In the genomic region with DNA sequence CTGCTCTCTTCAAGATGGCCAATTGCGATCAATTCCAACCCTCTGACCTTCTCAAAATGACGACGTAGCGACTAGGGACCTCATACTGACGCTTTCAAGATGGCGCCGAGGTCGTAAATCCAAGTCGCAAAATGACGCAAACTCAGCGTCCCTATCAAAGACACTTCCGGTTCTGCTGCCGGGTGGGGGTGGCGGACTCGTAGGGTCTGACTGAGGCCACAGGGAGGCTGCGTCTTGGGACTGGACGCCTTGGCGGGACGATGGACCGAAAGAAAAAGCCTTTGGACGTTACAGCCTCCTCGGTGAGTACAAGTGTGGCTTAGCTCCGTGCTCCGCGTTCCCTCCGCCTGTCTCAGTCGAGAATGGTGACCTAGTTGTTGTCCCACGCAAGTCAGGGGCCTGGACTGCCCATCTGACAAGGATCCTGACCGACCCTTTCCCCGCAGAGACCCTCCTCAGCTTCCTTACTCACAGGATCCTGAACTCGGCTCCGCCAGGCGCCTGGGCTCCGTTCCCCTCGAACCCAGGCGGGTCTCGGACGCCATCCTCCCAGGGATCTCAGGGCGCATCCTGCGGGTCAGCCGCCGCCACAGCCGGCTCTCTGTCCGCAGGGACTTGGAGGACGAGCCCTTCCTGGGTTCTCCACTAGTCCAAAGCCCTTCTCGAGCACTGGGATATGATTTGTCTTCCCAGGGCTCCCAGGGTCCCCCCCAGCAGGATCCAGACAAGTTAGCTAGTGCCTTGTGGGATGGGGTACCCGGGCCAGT, we compare ENCODE assay signal across 8 mouse cellular contexts. TPM values are rescaled to one million over a fixed set of nuclear protein-coding genes. Genes with fewer than 3 reads are reported as not detected.
DNase-seq lines count a peak whose midpoint lies in the region; ATAC-seq and TF ChIP-seq lines count a peak whose summit lies in the region.

TSS of gene Ccdc174 (plus strand) at position 169 of the 767 bp plus-strand sequence.

- TF ChIP-seq EP300 in lung, postnatal 0 days (IDR thresholded peaks at IDR 0.05), result no peak

- peaks cover 17% of the 10 kb centered on the region for H3K27me3 ChIP-seq in hindbrain, embryonic 10.5 days (ENCODE audit: insufficient read depth, poor library complexity, severe bottlenecking)
- no peaks in the 10 kb centered on the region for H3K27me3 ChIP-seq in lung, postnatal 0 days (replicated peaks; ENCODE audit: insufficient read depth, low read length)

- H3K4me1 ChIP-seq in hindbrain, embryonic 10.5 days (replicated peaks), result peaks cover 18% of the 10 kb centered on the region
- H3K4me1 ChIP-seq in lung, postnatal 0 days (ENCODE audit: insufficient read depth, low read depth, low read length), result no peaks in the 10 kb centered on the region

- peak within 1 kb of the TSS; percentile 92 for H3K27ac ChIP-seq in hindbrain, embryonic 10.5 days
- peak within 1 kb of the TSS; percentile 68 for H3K27ac ChIP-seq in lung, postnatal 0 days (ENCODE audit: low read length)

- H3K4me2 ChIP-seq in lung, postnatal 0 days (replicated peaks; ENCODE audit: low read depth, low read length), result peak within 1 kb of the TSS; percentile 81

- peak; percentile 20; the same call in 1 of the 2 replicates for TF ChIP-seq CTCF in lung, postnatal 0 days (IDR thresholded peaks at IDR 0.05)

- peak; percentile 99 for ATAC-seq in frontal cortex, adult (ENCODE audit: low TSS enrichment)
- peak; percentile 96 for ATAC-seq in lung, postnatal 0 days

- H3K4me3 ChIP-seq in hindbrain, embryonic 10.5 days, result peak within 1 kb of the TSS; percentile 75
- peak within 1 kb of the TSS; percentile 94 for H3K4me3 ChIP-seq in lung, postnatal 0 days (ENCODE audit: low read depth, low read length)

- DNase-seq in MN1 (ENCODE audit: low spot score), result peak; percentile 98
- peak; percentile 95 for DNase-seq in cerebellum, adult 9-10 months
- DNase-seq in hindbrain, embryonic 10.5 days (ENCODE audit: low spot score), result peak; percentile 95
- DNase-seq in layer of hippocampus, adult 9-11 months, result peak; percentile 95
- peak; percentile 99 for DNase-seq in lung, postnatal 0 days (ENCODE audit: low spot score)
- DNase-seq in ovary, postnatal 14 days (ENCODE audit: low spot score), result peak; percentile 80
- peak; percentile 90 for DNase-seq in thymus, postnatal 14 days

- peak within 1 kb of the TSS; percentile 85 for H3K9ac ChIP-seq in lung, postnatal 0 days (replicated peaks; ENCODE audit: low read depth)

- under 1% methylated on average over 47 of the region's 47 CpGs for WGBS in hindbrain, embryonic 10.5 days
- WGBS in lung, postnatal 0 days, result under 1% methylated on average over 47 of the region's 47 CpGs

- H3K9me3 ChIP-seq in hindbrain, embryonic 10.5 days, result no peaks in the 10 kb centered on the region
- no peaks in the 10 kb centered on the region for H3K9me3 ChIP-seq in lung, postnatal 0 days (ENCODE audit: low read length)

- peaks cover 32% of the 10 kb centered on the region for H3K36me3 ChIP-seq in hindbrain, embryonic 10.5 days
- H3K36me3 ChIP-seq in lung, postnatal 0 days (ENCODE audit: insufficient read depth, low read length), result peaks cover 10% of the 10 kb centered on the region; the same call in 1 of the 2 replicates

RNA-seq across cellular contexts. Expression of gene Ccdc174, which starts in this region (rescaled TPM):
- 32.2 and 35.1 TPM in 2 replicates for polyA plus RNA-seq in hindbrain, embryonic 10.5 days (2016; fragmentation: Nextera tagmentation; extraction: Ambion mirVana)
- 32.2 and 32.7 TPM in 2 replicates for polyA plus RNA-seq in lung, postnatal 0 days (2015; fragmentation: Nextera tagmentation; extraction: Ambion mirVana)

Comparison
In these comparisons a context has a peak if more than half of its experiments do, and no peak if none do; other contexts are left out.
1. Peak in every context shown above with its lines: DNase-seq, ATAC-seq, H3K4me3 ChIP-seq and H3K27ac ChIP-seq.